ENCODE assay signal across 8 mouse cellular contexts in genomic region chr2:143062432-143062811, GRCm38 (mm10). TPM values are rescaled to one million over a fixed set of nuclear protein-coding genes. Genes with fewer than 3 reads are reported as not detected.
A peak's percentile ranks its signal among the peaks of the same experiment; 100 is the strongest.
DNase-seq lines count a peak whose midpoint lies in the region; ATAC-seq and TF ChIP-seq lines count a peak whose summit lies in the region.

No protein-coding gene starts in this region.

- no peak for DNase-seq in layer of hippocampus, adult 2 months (ENCODE audit: low spot score in 2 of 2)
- DNase-seq in layer of hippocampus, adult 9-10 months (ENCODE audit: low spot score) = no peak
- DNase-seq in hindlimb bud, embryonic 11.5 days (ENCODE audit: extremely low spot score, low read depth, low spot score) = peak; percentile 6
- no peak for DNase-seq in right cerebral cortex, postnatal 4 days
- DNase-seq in B cell, adult 2 months = no peak

- H3K9me3 ChIP-seq in embryonic facial prominence, embryonic 12.5 days = no peaks in the 10 kb centered on the region

- peak overlapping the region; percentile 71 for H3K4me2 ChIP-seq in embryonic facial prominence, embryonic 12.5 days (replicated peaks)

- H3K36me3 ChIP-seq in embryonic facial prominence, embryonic 12.5 days = peaks cover 22% of the 10 kb centered on the region

- H3K9ac ChIP-seq in embryonic facial prominence, embryonic 12.5 days = no peak overlapping the region

- ATAC-seq in embryonic facial prominence, embryonic 12.5 days (ENCODE audit: insufficient number of reproducible peaks, insufficient read depth, low FRiP score, low TSS enrichment) = 0 out of 2 replicates have a peak, but pooled peaks have one; percentile 5
- 0 out of 2 replicates have a peak, but pooled peaks have one; percentile 2 for ATAC-seq in monocyte, adult 5-6 weeks (replicated peaks; ENCODE audit: insufficient number of reproducible peaks, low FRiP score, low TSS enrichment, poor library complexity, severe bottlenecking)
- ATAC-seq in granulocyte monocyte progenitor cell, adult 5-6 weeks (replicated peaks; ENCODE audit: poor library complexity, severe bottlenecking) = no peak

- peak overlapping the region; percentile 98 for H3K4me3 ChIP-seq in layer of hippocampus, adult 2 months
- H3K4me3 ChIP-seq in embryonic facial prominence, embryonic 12.5 days = peak overlapping the region; percentile 97

- peak overlapping the region; percentile 89; the same call in 1 of the 2 replicates for H3K27ac ChIP-seq in layer of hippocampus, adult 2 months
- H3K27ac ChIP-seq in embryonic facial prominence, embryonic 12.5 days = no peak overlapping the region

- no peaks in the 10 kb centered on the region for H3K27me3 ChIP-seq in embryonic facial prominence, embryonic 12.5 days

- 49% methylated on average over 6 of the region's 6 CpGs for WGBS in embryonic facial prominence, embryonic 12.5 days

- H3K4me1 ChIP-seq in embryonic facial prominence, embryonic 12.5 days = peaks cover 5% of the 10 kb centered on the region; the same call in 1 of the 2 replicates

- TF ChIP-seq CTCF in layer of hippocampus, adult 2 months (conservative IDR thresholded peaks at IDR 0.05) = no peak

RNA-seq across cellular contexts. Expression of gene Snrpb2, which starts 0.4 kb away (rescaled TPM):
- 10 to 100 TPM; 41.8 to 46.2 TPM for total RNA-seq in layer of hippocampus, adult 2 months (2021)
- 92.7 and 105 TPM in 2 replicates for polyA plus RNA-seq in embryonic facial prominence, embryonic 12.5 days (2016; fragmentation: Nextera tagmentation; extraction: Ambion mirVana)
- 89.7 to 206 TPM (median 97.5 TPM) in 3 replicates for total RNA-seq in monocyte, adult 5-6 weeks (2017)
- 65.5 and 77.1 TPM in 2 replicates for total RNA-seq in granulocyte monocyte progenitor cell, adult 5-6 weeks (2014; fragmentation: Nextera tagmentation)
- 103 and 146 TPM in 2 replicates for total RNA-seq in granulocyte monocyte progenitor cell, adult 5-6 weeks (2017)

RNA-seq across cellular contexts. Expression of gene Otor, which starts 15.9 kb away (rescaled TPM):
- not detected for total RNA-seq in layer of hippocampus, adult 2 months (2021)
- 22.4 and 33.3 TPM in 2 replicates for polyA plus RNA-seq in embryonic facial prominence, embryonic 12.5 days (2016; fragmentation: Nextera tagmentation; extraction: Ambion mirVana)
- total RNA-seq in monocyte, adult 5-6 weeks (2017) = not detected in 3 replicates
- total RNA-seq in granulocyte monocyte progenitor cell, adult 5-6 weeks (2014; fragmentation: Nextera tagmentation) = not detected in 2 replicates
- not detected in 2 replicates for total RNA-seq in granulocyte monocyte progenitor cell, adult 5-6 weeks (2017)
